Mouse (Mus musculus): ENCODE results near the gene Mdga1.

DNA sequence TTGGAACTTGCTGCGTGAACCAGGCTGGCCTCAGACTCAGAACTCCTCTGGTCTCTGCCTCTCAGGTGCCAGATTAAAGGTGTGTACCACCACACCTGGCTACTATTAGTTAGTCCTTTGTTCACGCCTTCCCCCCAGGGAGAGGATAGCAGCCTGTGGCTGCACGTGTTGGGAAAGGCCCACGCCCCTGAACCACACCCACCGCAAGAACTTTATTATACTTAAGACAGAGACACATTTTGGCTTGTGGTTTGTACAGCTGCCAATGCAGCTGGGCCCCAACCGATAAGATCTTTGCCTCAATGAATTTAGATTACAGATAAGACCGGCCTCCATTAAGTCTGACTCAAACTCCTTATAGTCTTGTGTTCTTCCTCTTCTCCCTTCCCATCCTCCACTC, 10.0 kb upstream of the Mdga1 start:
- TF ChIP-seq POLR2A (IDR thresholded peaks at IDR 0.05; ENCODE audit: borderline replicate concordance, low read depth, low read length) (no peak), CTCF (IDR thresholded peaks at IDR 0.05; ENCODE audit: low read depth, low read length) (no peak)
